Mouse (Mus musculus): ENCODE data around the gene Gm10447. TPM values are rescaled to one million over a fixed set of nuclear protein-coding genes. Genes with fewer than 3 reads are reported as not detected.

The Gm10447 gene
- polyA plus RNA-seq, 1 experiment from 2014 or later = 0.10 TPM

- Histone ChIP-seq H3K27me3 (peaks cover 53% of the 10 kb centered on the region), H3K36me3 (no peaks in the 10 kb centered on the region), H3K9ac (no peak overlapping the region), H3K4me2 (no peak overlapping the region), H3K4me3 (no peak overlapping the region), H3K4me1 (peaks cover 15% of the 10 kb centered on the region), H3K27ac (no peak overlapping the region), H3K9me3 (no peaks in the 10 kb centered on the region)
- 83% methylated on average over 3 of the region's 3 CpGs for WGBS
- no peak for ATAC-seq (ENCODE audit: insufficient number of reproducible peaks, low FRiP score, low TSS enrichment, low read depth)
These were observed 15.8 kb upstream of the Gm10447 start for GRCm38 (mm10) chr11:53472709-53473108.

- ATAC-seq (ENCODE audit: insufficient number of reproducible peaks, low FRiP score, low TSS enrichment, low read depth) = peak; percentile 57; the same call in 1 of the 2 replicates
- Histone ChIP-seq H3K4me1 (peaks cover 27% of the 10 kb centered on the region), H3K4me3 (peak within 1 kb of the TSS; percentile 19), H3K27ac (0 out of 2 replicates have a peak within 1 kb of the TSS, but pooled peaks have one; percentile 27), H3K9me3 (no peaks in the 10 kb centered on the region), H3K27me3 (peaks cover 49% of the 10 kb centered on the region), H3K9ac (no peak within 1 kb of the TSS), H3K36me3 (no peaks in the 10 kb centered on the region), H3K4me2 (peak within 1 kb of the TSS; percentile 44)
- 4% methylated on average over 29 of the region's 29 CpGs for WGBS
These were observed 13.2 kb upstream of the Gm10447 start, which contains the start of gene Gm9837 for GRCm38 (mm10) chr11:53469968-53470695. Gene Gm9837, minus strand, starts transcription at chr11:53470479.

- Histone ChIP-seq H3K4me3 (peak overlapping the region; percentile 19), H3K9me3 (no peaks in the 10 kb centered on the region), H3K4me1 (peaks cover 27% of the 10 kb centered on the region), H3K4me2 (peak overlapping the region; percentile 44), H3K27me3 (peaks cover 50% of the 10 kb centered on the region), H3K36me3 (no peaks in the 10 kb centered on the region), H3K9ac (no peak overlapping the region), H3K27ac (no peak overlapping the region)
- ATAC-seq (ENCODE audit: insufficient number of reproducible peaks, low FRiP score, low TSS enrichment, low read depth) = no peak
- WGBS = 29% methylated on average over 16 of the region's 16 CpGs
These were observed 12.5 kb upstream of the Gm10447 start for GRCm38 (mm10) chr11:53469294-53469967.

GRCm38 (mm10) chr11:53466231-53466971 lies 9.5 kb upstream of the Gm10447 start:
- ATAC-seq (ENCODE audit: insufficient number of reproducible peaks, low FRiP score, low TSS enrichment, low read depth) = no peak; the same call in 1 of the 2 replicates
- Histone ChIP-seq H3K9ac (no peak overlapping the region), H3K4me1 (peaks cover 39% of the 10 kb centered on the region), H3K36me3 (no peaks in the 10 kb centered on the region), H3K27ac (no peak overlapping the region), H3K27me3 (peaks cover 66% of the 10 kb centered on the region), H3K9me3 (no peaks in the 10 kb centered on the region), H3K4me3 (peak overlapping the region; percentile 32), H3K4me2 (peak overlapping the region; percentile 53)
- WGBS = 8% methylated on average over 40 of the region's 40 CpGs

GRCm38 (mm10) chr11:53463551-53464424 lies 6.9 kb upstream of the Gm10447 start:
- Histone ChIP-seq H3K4me2 (peak overlapping the region; percentile 85), H3K27ac (no peak overlapping the region), H3K9me3 (no peaks in the 10 kb centered on the region), H3K4me1 (peaks cover 24% of the 10 kb centered on the region), H3K36me3 (no peaks in the 10 kb centered on the region), H3K27me3 (peaks cover 58% of the 10 kb centered on the region), H3K9ac (0 out of 2 replicates have a peak overlapping the region, but pooled peaks have one; percentile 2), H3K4me3 (peak overlapping the region; percentile 39)
- WGBS = 9% methylated on average over 55 of the region's 55 CpGs
- ATAC-seq (ENCODE audit: insufficient number of reproducible peaks, low FRiP score, low TSS enrichment, low read depth) = no peak

GRCm38 (mm10) chr11:53461727-53462126 lies 4.8 kb upstream of the Gm10447 start:
- no peaks in the 10 kb centered on the region for H3K36me3 ChIP-seq
- peaks cover 66% of the 10 kb centered on the region for H3K27me3 ChIP-seq
- H3K4me3 ChIP-seq = no peak overlapping the region
- 28% methylated on average over 5 of the region's 5 CpGs for WGBS
- H3K27ac ChIP-seq = no peak overlapping the region
- no peak overlapping the region for H3K4me2 ChIP-seq
- H3K9ac ChIP-seq = no peak overlapping the region
- H3K9me3 ChIP-seq = no peaks in the 10 kb centered on the region
- ATAC-seq (ENCODE audit: insufficient number of reproducible peaks, low FRiP score, low TSS enrichment, low read depth) = no peak
- peaks cover 28% of the 10 kb centered on the region for H3K4me1 ChIP-seq

GRCm38 (mm10) chr11:53460192-53460591 lies 3.3 kb upstream of the Gm10447 start:
- H3K4me3 ChIP-seq = no peak overlapping the region
- peaks cover 19% of the 10 kb centered on the region for H3K4me1 ChIP-seq
- no peaks in the 10 kb centered on the region for H3K9me3 ChIP-seq
- no peaks in the 10 kb centered on the region for H3K36me3 ChIP-seq
- no peak for ATAC-seq (ENCODE audit: insufficient number of reproducible peaks, low FRiP score, low TSS enrichment, low read depth)
- no peak overlapping the region for H3K27ac ChIP-seq
- 80% methylated on average over 3 of the region's 3 CpGs for WGBS
- no peak overlapping the region for H3K4me2 ChIP-seq
- H3K9ac ChIP-seq = no peak overlapping the region
- H3K27me3 ChIP-seq = peaks cover 51% of the 10 kb centered on the region

GRCm38 (mm10) chr11:53458996-53459395 lies 2.1 kb upstream of the Gm10447 start:
- Histone ChIP-seq H3K27ac (no peak overlapping the region), H3K9ac (no peak overlapping the region), H3K9me3 (no peaks in the 10 kb centered on the region), H3K27me3 (peaks cover 39% of the 10 kb centered on the region), H3K4me1 (peaks cover 18% of the 10 kb centered on the region), H3K36me3 (no peaks in the 10 kb centered on the region), H3K4me3 (no peak overlapping the region), H3K4me2 (no peak overlapping the region)
- ATAC-seq (ENCODE audit: insufficient number of reproducible peaks, low FRiP score, low TSS enrichment, low read depth) = no peak
- 58% methylated on average over 3 of the region's 3 CpGs for WGBS

GRCm38 (mm10) chr11:53457372-53457954 lies 553 bp upstream of the Gm10447 start:
- Histone ChIP-seq H3K4me3 (peak overlapping the region; percentile 58), H3K9me3 (no peaks in the 10 kb centered on the region), H3K27me3 (peaks cover 23% of the 10 kb centered on the region), H3K4me1 (peaks cover 7% of the 10 kb centered on the region), H3K4me2 (peak overlapping the region; percentile 85), H3K9ac (peak overlapping the region; percentile 42), H3K36me3 (no peaks in the 10 kb centered on the region), H3K27ac (peak overlapping the region; percentile 47; the same call in 1 of the 2 replicates)
- peak; percentile 31; the same call in 1 of the 2 replicates for ATAC-seq (ENCODE audit: insufficient number of reproducible peaks, low FRiP score, low TSS enrichment, low read depth)
- WGBS = 8% methylated on average over 29 of the region's 29 CpGs

- Histone ChIP-seq H3K9ac (no peak overlapping the region), H3K27ac (no peak overlapping the region), H3K27me3 (peaks cover 8% of the 10 kb centered on the region; the same call in 1 of the 2 replicates), H3K4me1 (peaks cover 7% of the 10 kb centered on the region), H3K36me3 (no peaks in the 10 kb centered on the region), H3K4me2 (no peak overlapping the region), H3K9me3 (no peaks in the 10 kb centered on the region), H3K4me3 (no peak overlapping the region)
- ATAC-seq (ENCODE audit: insufficient number of reproducible peaks, low FRiP score, low TSS enrichment, low read depth) = no peak
- WGBS = 86% methylated on average over 5 of the region's 5 CpGs
These were observed 3.9 kb downstream of the Gm10447 start for GRCm38 (mm10) chr11:53453031-53453430.

- WGBS = 96% methylated on average over 9 of the region's 9 CpGs
- peaks cover 5% of the 10 kb centered on the region for H3K4me1 ChIP-seq
- ATAC-seq (ENCODE audit: insufficient number of reproducible peaks, low FRiP score, low TSS enrichment, low read depth) = no peak
These were observed 4.5 kb downstream of the Gm10447 start for GRCm38 (mm10) chr11:53452396-53452795.

More at GRCm38 (mm10) chr11:53452396-53452795, 4.5 kb downstream of the Gm10447 start:
- no peak overlapping the region for H3K4me3 ChIP-seq
- no peaks in the 10 kb centered on the region for H3K9me3 ChIP-seq
- H3K27me3 ChIP-seq = 0 out of 2 replicates have a peak, but pooled peaks cover 1% of the 10 kb centered on the region
- H3K4me2 ChIP-seq = no peak overlapping the region
- no peak overlapping the region for H3K27ac ChIP-seq
- no peaks in the 10 kb centered on the region for H3K36me3 ChIP-seq
- H3K9ac ChIP-seq = no peak overlapping the region

Measured in limb, embryonic 15.5 days (tissue).